Mouse (Mus musculus) stomach, postnatal 0 days (tissue): ENCODE measurements around the gene Arid5b.

ENCODE experiments used
- CTCF ChIP-seq: IDR thresholded peaks from 2 replicates; pipeline ENCODE4 v1.5.1; 2016; ENCODE audit warnings: antibody characterized with exemption, low read depth, mild to moderate bottlenecking, moderate library complexity
- EP300 ChIP-seq: optimal IDR thresholded peaks from 2 replicates; pipeline ENCODE3; 2016; ENCODE audit warnings: antibody characterized with exemption

GRCm38 (mm10) chr10:68278632-68279361 is at the start of gene Arid5b:
- TF ChIP-seq CTCF = no peak
- TF ChIP-seq EP300 = peak; percentile 97
